Mouse (Mus musculus): ENCODE measurements at regions not wholly inside any gene's neighbourhood (a gene's known extent, or its start where the extent isn't known, plus 50 kb on each side); places are given as distances from the start of the nearest gene placed in this dataset.

DNA sequence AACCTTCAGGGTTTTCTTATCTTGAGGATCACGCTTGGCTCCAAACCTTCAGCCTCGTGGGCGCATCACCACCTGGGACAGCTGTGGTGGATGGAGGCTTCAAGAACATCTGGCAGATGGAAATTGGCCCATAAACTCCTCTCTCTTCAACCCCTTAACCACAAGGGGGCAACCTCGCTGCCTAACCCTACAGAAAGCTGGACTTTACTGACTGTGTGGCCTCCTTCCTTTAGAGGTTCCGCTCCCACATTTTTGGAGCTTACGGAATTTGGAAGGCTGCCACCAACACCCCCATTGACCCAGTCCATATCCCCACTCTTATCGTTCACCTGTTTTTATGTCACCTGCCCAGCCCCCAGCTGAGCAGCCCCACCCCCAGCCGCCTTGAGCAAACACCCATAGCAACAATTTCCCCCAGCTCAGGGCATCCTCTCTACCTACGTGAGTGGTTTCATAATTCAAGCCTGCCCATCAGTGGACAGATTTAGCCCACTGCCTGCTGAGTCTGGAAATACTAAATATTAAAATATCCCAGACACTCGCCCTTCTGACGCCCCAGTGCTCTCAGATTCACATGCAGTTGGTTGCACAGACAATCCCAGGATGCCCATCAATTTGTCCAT lies 167.0 kb upstream of the Slc22a22 start:
- Histone ChIP-seq H3K36me3 (ENCODE audit: control insufficient read depth, insufficient read depth, low read length, poor library complexity, severe bottlenecking) (no peaks in the 10 kb centered on the region), H3K27me3 (ENCODE audit: control insufficient read depth, insufficient read depth, low read length, poor library complexity, severe bottlenecking) (no peaks in the 10 kb centered on the region), H3K9ac (ENCODE audit: low read depth, poor library complexity, severe bottlenecking) (no peak overlapping the region), H3K4me1 (ENCODE audit: control insufficient read depth, insufficient read depth, low read length) (no peaks in the 10 kb centered on the region), H3K27ac (ENCODE audit: insufficient read depth, low read length) (no peak overlapping the region), H3K4me3 (ENCODE audit: low read depth, low read length) (no peak overlapping the region), H3K9me3 (replicated peaks; ENCODE audit: control insufficient read depth, insufficient read depth, low read length, poor library complexity, severe bottlenecking) (no peaks in the 10 kb centered on the region)
- TF ChIP-seq EP300 (IDR thresholded peaks at IDR 0.05; ENCODE audit: insufficient read depth, low read depth, low read length) (no peak), POLR2A (IDR thresholded peaks at IDR 0.05; ENCODE audit: insufficient read depth, low read length) (no peak), CTCF (IDR thresholded peaks at IDR 0.05; ENCODE audit: low read depth, low read length) (peak; percentile 37)

DNA sequence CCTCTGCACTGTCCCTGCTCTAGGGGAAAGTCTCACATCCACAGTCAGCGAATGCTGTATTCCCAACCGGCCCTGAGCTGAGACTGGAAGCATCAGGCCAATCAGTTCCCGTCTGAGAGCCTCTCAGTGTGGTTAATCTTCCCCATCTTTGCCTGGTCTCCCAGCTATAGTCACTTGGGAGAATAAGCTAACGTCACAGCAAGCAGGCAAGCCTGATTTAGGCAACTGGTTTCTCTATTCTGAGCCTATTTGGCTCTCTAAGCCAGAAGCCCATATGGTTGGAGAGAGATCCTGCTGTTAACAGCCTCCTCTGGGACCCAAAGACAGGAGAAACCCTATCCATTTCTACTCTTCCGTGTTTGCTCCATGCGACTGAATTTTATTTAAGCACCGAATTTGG lies 161.7 kb upstream of the Slc22a22 start:
- Histone ChIP-seq H3K4me1 (ENCODE audit: control insufficient read depth, insufficient read depth, low read length) (no peaks in the 10 kb centered on the region), H3K27me3 (ENCODE audit: control insufficient read depth, insufficient read depth, low read length, poor library complexity, severe bottlenecking) (no peaks in the 10 kb centered on the region), H3K4me3 (ENCODE audit: low read depth, low read length) (no peak overlapping the region), H3K9ac (ENCODE audit: low read depth, poor library complexity, severe bottlenecking) (no peak overlapping the region), H3K9me3 (replicated peaks; ENCODE audit: control insufficient read depth, insufficient read depth, low read length, poor library complexity, severe bottlenecking) (no peaks in the 10 kb centered on the region), H3K36me3 (ENCODE audit: control insufficient read depth, insufficient read depth, low read length, poor library complexity, severe bottlenecking) (no peaks in the 10 kb centered on the region), H3K27ac (ENCODE audit: insufficient read depth, low read length) (no peak overlapping the region)
- TF ChIP-seq EP300 (IDR thresholded peaks at IDR 0.05; ENCODE audit: insufficient read depth, low read depth, low read length): no peak
- TF ChIP-seq POLR2A (IDR thresholded peaks at IDR 0.05; ENCODE audit: insufficient read depth, low read length): no peak

DNA sequence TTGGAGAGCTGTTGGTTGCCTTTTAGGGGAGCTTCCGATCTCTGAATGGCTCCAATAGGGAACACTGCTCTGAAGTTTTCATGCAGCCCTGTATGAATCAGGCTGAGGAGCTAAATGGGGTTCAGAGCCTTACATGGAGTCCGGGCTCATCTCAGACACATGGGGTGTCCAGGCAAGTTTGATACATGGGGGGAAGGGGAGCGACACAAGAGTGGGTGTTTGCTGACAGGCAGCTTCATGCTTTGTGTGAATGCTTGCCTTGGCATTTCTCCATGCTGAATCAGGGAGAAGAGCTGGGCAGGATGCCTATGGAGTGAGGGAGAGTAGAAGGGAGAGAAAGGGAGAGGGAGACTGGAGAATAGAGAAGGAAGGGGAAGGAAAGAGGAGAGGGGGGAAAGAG lies 155.6 kb upstream of the Slc22a22 start:
- H3K9ac ChIP-seq (ENCODE audit: low read depth, poor library complexity, severe bottlenecking): no peak overlapping the region
- no peak for TF ChIP-seq EP300 (IDR thresholded peaks at IDR 0.05; ENCODE audit: insufficient read depth, low read depth, low read length)
- TF ChIP-seq CTCF (IDR thresholded peaks at IDR 0.05; ENCODE audit: low read depth, low read length): no peak
- TF ChIP-seq POLR2A (IDR thresholded peaks at IDR 0.05; ENCODE audit: insufficient read depth, low read length): no peak
- H3K36me3 ChIP-seq (ENCODE audit: control insufficient read depth, insufficient read depth, low read length, poor library complexity, severe bottlenecking): no peaks in the 10 kb centered on the region

DNA sequence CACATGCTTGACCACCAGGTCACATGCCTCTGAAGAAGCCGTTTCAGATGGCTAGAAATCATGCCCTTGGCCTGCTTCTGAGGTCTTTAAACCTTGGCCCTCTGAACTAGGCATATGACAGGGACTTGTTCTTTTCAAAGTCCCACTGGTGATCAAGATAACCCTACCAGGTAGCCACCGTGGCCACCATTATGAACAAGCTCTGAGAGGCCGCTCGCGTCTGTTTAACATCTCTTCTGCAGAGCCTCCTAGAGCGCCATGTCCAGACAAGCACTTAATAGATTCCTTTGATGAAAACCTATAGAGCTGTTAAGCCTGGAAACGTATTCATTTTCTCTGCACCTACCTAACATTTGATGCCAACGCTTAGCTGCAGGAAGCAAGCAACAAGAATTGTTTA lies 155.1 kb upstream of the Slc22a22 start:
- H3K9ac ChIP-seq (ENCODE audit: low read depth, poor library complexity, severe bottlenecking): no peak overlapping the region
- TF ChIP-seq EP300 (IDR thresholded peaks at IDR 0.05; ENCODE audit: insufficient read depth, low read depth, low read length) (no peak), CTCF (IDR thresholded peaks at IDR 0.05; ENCODE audit: low read depth, low read length) (no peak), POLR2A (IDR thresholded peaks at IDR 0.05; ENCODE audit: insufficient read depth, low read length) (no peak)
- no peak overlapping the region for H3K4me3 ChIP-seq (ENCODE audit: low read depth, low read length)
- H3K36me3 ChIP-seq (ENCODE audit: control insufficient read depth, insufficient read depth, low read length, poor library complexity, severe bottlenecking): no peaks in the 10 kb centered on the region
- no peak overlapping the region for H3K27ac ChIP-seq (ENCODE audit: insufficient read depth, low read length)
- H3K27me3 ChIP-seq (ENCODE audit: control insufficient read depth, insufficient read depth, low read length, poor library complexity, severe bottlenecking): no peaks in the 10 kb centered on the region
- H3K9me3 ChIP-seq (replicated peaks; ENCODE audit: control insufficient read depth, insufficient read depth, low read length, poor library complexity, severe bottlenecking): no peaks in the 10 kb centered on the region
- no peaks in the 10 kb centered on the region for H3K4me1 ChIP-seq (ENCODE audit: control insufficient read depth, insufficient read depth, low read length)

More for the DNA sequence above, 155.6 kb upstream of the Slc22a22 start:
- no peaks in the 10 kb centered on the region for H3K4me1 ChIP-seq (ENCODE audit: control insufficient read depth, insufficient read depth, low read length)
- no peak overlapping the region for H3K27ac ChIP-seq (ENCODE audit: insufficient read depth, low read length)
- H3K4me3 ChIP-seq (ENCODE audit: low read depth, low read length): no peak overlapping the region
- H3K27me3 ChIP-seq (ENCODE audit: control insufficient read depth, insufficient read depth, low read length, poor library complexity, severe bottlenecking): no peaks in the 10 kb centered on the region
- H3K9me3 ChIP-seq (replicated peaks; ENCODE audit: control insufficient read depth, insufficient read depth, low read length, poor library complexity, severe bottlenecking): no peaks in the 10 kb centered on the region

DNA sequence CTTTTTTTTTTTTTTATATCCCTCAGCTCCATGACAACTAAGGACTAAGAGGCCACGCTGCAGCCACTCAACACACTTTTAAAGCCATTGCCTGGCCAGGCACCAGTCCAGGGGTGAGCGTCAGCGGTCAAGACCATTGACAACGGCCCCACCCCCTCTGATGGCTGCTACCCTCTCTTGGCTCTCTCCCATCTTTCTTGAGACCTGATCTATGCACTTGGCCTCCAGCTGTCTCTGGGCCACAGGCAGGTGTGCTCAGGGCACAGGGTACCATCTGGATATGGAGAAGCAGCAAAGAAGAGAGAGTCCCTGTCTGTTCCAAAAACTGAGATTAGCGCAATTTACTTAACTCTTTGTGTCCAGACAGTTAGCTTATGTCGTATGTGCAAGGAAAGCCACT lies 141.0 kb upstream of the Slc22a22 start:
- no peaks in the 10 kb centered on the region for H3K36me3 ChIP-seq (ENCODE audit: control insufficient read depth, insufficient read depth, low read length, poor library complexity, severe bottlenecking)
- no peaks in the 10 kb centered on the region for H3K4me1 ChIP-seq (ENCODE audit: control insufficient read depth, insufficient read depth, low read length)
- no peak for TF ChIP-seq CTCF (IDR thresholded peaks at IDR 0.05; ENCODE audit: low read depth, low read length)
- no peak for TF ChIP-seq POLR2A (IDR thresholded peaks at IDR 0.05; ENCODE audit: insufficient read depth, low read length)
- TF ChIP-seq EP300 (IDR thresholded peaks at IDR 0.05; ENCODE audit: insufficient read depth, low read depth, low read length): no peak
- H3K9me3 ChIP-seq (replicated peaks; ENCODE audit: control insufficient read depth, insufficient read depth, low read length, poor library complexity, severe bottlenecking): no peaks in the 10 kb centered on the region
- H3K4me3 ChIP-seq (ENCODE audit: low read depth, low read length): no peak overlapping the region
- no peak overlapping the region for H3K27ac ChIP-seq (ENCODE audit: insufficient read depth, low read length)
- H3K9ac ChIP-seq (ENCODE audit: low read depth, poor library complexity, severe bottlenecking): no peak overlapping the region
- no peaks in the 10 kb centered on the region; the same call in 1 of the 2 replicates for H3K27me3 ChIP-seq (ENCODE audit: control insufficient read depth, insufficient read depth, low read length, poor library complexity, severe bottlenecking)

DNA sequence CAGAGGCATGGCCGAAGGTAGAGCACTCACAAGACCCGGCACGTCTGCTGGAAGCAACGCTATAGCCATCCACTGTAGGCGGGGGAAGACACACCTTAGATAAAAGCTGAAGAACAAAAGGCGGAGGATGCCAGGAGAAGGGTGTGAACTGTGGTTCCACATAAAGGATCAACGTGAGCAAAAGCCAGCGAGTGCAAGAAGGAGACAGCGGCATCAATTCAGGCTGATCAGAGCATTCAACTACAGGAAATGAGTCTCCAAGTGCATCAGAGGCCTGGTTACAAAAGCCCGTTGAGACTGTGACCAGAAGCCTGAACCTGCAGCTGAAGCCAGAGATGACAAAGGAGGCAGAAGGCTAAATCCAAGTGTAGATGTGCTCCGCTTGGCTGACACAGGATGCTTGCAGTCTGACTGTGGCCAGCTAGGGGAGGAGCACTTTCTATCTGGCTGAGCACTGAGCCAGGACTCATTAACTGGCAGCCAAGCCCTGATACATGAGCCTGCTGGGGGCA lies 139.5 kb upstream of the Slc22a22 start:
- no peaks in the 10 kb centered on the region for H3K36me3 ChIP-seq (ENCODE audit: control insufficient read depth, insufficient read depth, low read length, poor library complexity, severe bottlenecking)
- H3K27ac ChIP-seq (ENCODE audit: insufficient read depth, low read length): no peak overlapping the region
- no peaks in the 10 kb centered on the region for H3K4me1 ChIP-seq (ENCODE audit: control insufficient read depth, insufficient read depth, low read length)
- H3K9me3 ChIP-seq (replicated peaks; ENCODE audit: control insufficient read depth, insufficient read depth, low read length, poor library complexity, severe bottlenecking): no peaks in the 10 kb centered on the region
- TF ChIP-seq EP300 (IDR thresholded peaks at IDR 0.05; ENCODE audit: insufficient read depth, low read depth, low read length): no peak
- TF ChIP-seq POLR2A (IDR thresholded peaks at IDR 0.05; ENCODE audit: insufficient read depth, low read length): no peak
- TF ChIP-seq CTCF (IDR thresholded peaks at IDR 0.05; ENCODE audit: low read depth, low read length): no peak
- H3K9ac ChIP-seq (ENCODE audit: low read depth, poor library complexity, severe bottlenecking): no peak overlapping the region
- H3K4me3 ChIP-seq (ENCODE audit: low read depth, low read length): no peak overlapping the region
- no peaks in the 10 kb centered on the region; the same call in 1 of the 2 replicates for H3K27me3 ChIP-seq (ENCODE audit: control insufficient read depth, insufficient read depth, low read length, poor library complexity, severe bottlenecking)
